Mouse (Mus musculus): ENCODE results near the gene Tmod1. TPM values are rescaled to one million over a fixed set of nuclear protein-coding genes. Genes with fewer than 3 reads are reported as not detected.

The Tmod1 gene
- polyA plus RNA-seq (2015; fragmentation: Nextera tagmentation; extraction: Ambion mirVana) = 9.9 and 10.2 TPM in 2 replicates

GRCm38 (mm10) chr4:46038892-46039751 is at the start of gene Tmod1:
Gene Tmod1 (plus strand): TSS chr4:46038935.
- ATAC-seq (ENCODE audit: low FRiP score, low read depth) = 0 out of 2 replicates have a peak, but pooled peaks have one; percentile 70
- WGBS = under 1% methylated on average over 71 of the region's 72 CpGs
- Histone ChIP-seq H3K27me3 (peaks cover 71% of the 10 kb centered on the region), H3K36me3 (no peaks in the 10 kb centered on the region), H3K9me3 (no peaks in the 10 kb centered on the region), H3K27ac (no peak within 1 kb of the TSS), H3K4me2 (replicated peaks) (peak within 1 kb of the TSS; percentile 99), H3K4me1 (peaks cover 24% of the 10 kb centered on the region), H3K9ac (peak within 1 kb of the TSS; percentile 65), H3K4me3 (peak within 1 kb of the TSS; percentile 61)

DNA sequence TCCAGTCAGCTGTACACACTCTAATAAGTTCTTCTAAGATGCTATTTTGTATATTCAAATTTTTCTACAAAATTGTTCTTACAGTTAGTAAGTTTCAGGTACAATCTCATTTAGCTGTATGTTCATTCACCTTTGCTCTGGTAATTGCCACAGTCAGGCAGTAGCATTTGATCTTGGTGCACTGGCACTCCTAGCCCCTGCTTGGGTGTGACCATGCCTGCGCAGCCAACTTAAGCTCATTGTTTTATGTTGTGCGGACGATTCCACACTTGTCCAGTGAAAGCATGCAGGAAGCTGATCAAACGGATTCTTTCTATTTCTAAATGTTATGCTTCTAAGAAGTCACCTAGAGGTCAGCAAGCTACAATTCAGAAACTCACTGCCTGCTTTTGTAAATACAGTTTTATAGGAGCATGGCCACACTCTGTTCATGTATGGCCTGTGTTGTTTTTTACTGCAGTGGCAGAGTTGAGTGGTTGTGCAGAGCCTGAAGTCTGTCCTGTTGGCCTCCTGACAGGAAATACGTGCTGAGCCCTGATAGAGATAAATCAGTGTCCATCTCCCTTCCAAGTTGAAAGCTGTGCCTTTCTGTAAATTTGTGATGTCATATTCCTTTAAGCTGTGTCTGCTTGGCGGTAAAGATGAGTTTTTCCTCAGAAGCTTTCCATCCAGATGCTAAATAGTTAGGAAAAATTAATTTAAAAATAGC is 48.2 kb upstream of the Tmod1 start:
- H3K27me3 ChIP-seq = no peaks in the 10 kb centered on the region
- H3K9ac ChIP-seq = no peak overlapping the region
- H3K4me1 ChIP-seq = peaks cover 10% of the 10 kb centered on the region; the same call in 1 of the 2 replicates
- WGBS = 58% methylated on average over 6 of the region's 6 CpGs
- no peaks in the 10 kb centered on the region for H3K9me3 ChIP-seq
- H3K4me3 ChIP-seq = no peak overlapping the region
- H3K27ac ChIP-seq = no peak overlapping the region
- no peak for ATAC-seq (ENCODE audit: low FRiP score, low read depth)
- H3K4me2 ChIP-seq (replicated peaks) = no peak overlapping the region
- H3K36me3 ChIP-seq = no peaks in the 10 kb centered on the region

DNA sequence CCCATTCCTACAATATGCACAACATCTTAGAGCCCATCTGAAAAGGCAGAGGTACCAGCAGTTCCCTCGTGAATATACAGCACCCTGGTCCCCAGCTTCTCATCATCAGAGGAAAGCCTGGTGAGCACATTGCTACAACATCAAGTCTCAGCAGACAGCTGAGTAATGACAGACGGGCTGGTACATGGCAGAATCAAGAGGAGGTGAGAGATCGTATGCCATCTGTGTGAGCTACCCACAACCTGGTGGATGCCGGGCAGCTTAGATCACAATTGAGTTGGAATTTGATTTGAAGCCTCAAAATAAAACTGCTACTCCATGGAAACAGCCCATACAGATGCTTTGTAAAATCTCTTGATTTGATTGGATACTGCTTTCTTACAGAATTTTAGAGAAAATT is 40.2 kb upstream of the Tmod1 start:
- 84% methylated on average over 4 of the region's 4 CpGs for WGBS
- Histone ChIP-seq H3K36me3 (no peaks in the 10 kb centered on the region), H3K4me2 (replicated peaks) (no peak overlapping the region), H3K9me3 (no peaks in the 10 kb centered on the region), H3K9ac (no peak overlapping the region), H3K27me3 (no peaks in the 10 kb centered on the region), H3K27ac (no peak overlapping the region), H3K4me3 (no peak overlapping the region), H3K4me1 (no peaks in the 10 kb centered on the region)
- no peak for ATAC-seq (ENCODE audit: low FRiP score, low read depth)

DNA sequence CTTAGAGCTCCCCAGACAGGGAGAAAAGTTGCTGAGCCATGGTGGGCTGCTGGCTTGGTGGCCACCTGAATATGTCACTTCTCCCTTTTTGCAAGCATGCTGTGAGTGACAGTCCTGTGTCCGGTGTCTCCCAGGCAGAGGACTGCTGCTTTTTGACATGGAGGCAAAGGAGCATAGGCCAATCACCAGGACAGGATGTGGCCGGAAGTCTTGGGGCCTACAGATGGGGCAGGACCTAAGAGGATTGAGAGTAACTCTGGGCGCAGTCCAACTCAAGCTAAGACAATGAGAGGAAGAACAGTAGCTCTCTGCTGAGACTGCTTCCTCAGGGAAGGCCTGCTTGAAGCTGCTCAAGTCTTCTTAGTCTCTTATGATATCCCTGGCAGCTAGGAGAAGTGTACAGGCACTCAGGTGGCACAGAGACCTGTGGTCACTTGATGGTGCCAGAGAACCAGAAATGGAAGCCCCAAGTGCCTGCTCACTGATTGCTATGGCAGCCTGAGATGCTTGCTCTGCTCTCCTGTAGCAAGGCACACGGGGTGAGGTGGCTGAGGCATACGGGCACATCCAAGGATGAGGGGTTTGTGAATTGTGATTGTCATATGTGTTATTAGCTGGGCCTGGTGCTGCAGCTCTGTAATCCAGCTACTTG is 30.5 kb upstream of the Tmod1 start:
- ATAC-seq (ENCODE audit: low FRiP score, low read depth) = no peak
- no peak overlapping the region; the same call in 1 of the 2 replicates for H3K9ac ChIP-seq
- no peak overlapping the region for H3K4me3 ChIP-seq
- no peak overlapping the region for H3K27ac ChIP-seq
- no peaks in the 10 kb centered on the region for H3K4me1 ChIP-seq
- H3K4me2 ChIP-seq (replicated peaks) = no peak overlapping the region
- 88% methylated on average over 5 of the region's 5 CpGs for WGBS
- no peaks in the 10 kb centered on the region for H3K9me3 ChIP-seq
- H3K36me3 ChIP-seq = 0 out of 2 replicates have a peak, but pooled peaks cover 8% of the 10 kb centered on the region
- H3K27me3 ChIP-seq = no peaks in the 10 kb centered on the region

DNA sequence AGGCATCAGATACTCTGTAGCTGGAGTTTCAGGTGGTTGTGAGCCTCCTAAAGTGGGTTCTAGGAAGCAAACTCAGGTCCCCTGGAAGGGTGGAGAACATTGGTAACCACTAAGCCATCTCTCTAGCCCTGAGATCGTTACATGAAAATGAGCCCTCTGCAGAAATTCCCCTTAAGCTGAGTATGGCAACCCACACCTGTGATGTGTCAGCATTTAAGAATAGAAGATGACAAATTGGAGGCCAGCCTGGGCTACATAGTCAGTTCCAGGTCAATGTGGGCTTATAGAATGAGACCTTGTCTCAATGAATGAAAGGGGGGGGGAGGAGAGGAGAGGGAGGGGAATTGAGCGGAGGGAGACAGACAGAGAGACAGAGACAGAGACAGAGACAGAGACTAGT is 27.0 kb upstream of the Tmod1 start:
- Histone ChIP-seq H3K4me3 (no peak overlapping the region), H3K9ac (no peak overlapping the region), H3K4me2 (replicated peaks) (no peak overlapping the region), H3K4me1 (no peaks in the 10 kb centered on the region), H3K27ac (no peak overlapping the region), H3K9me3 (no peaks in the 10 kb centered on the region), H3K27me3 (no peaks in the 10 kb centered on the region), H3K36me3 (0 out of 2 replicates have a peak, but pooled peaks cover 4% of the 10 kb centered on the region)
- WGBS = 84% methylated on average over 2 of the region's 2 CpGs
- no peak for ATAC-seq (ENCODE audit: low FRiP score, low read depth)

DNA sequence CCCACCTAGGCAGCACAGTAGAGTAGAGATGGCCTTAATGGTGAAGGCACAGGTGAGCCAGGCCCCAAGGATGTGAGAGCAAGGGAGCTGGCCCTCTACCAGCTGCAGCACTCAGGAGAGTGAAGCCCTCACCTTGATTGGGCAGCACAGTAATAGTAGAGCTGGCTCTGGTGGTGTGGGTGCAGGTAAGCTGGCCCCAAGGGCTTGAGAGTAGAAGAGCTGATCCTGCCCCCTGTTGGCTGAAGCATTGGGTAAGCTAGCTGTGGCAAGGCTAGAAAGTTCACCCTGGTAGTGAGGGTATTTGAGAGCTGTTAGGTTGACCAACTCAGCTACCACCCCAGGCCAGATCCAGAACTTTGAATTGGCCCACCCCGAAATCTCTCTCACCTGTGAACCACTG is 23.1 kb upstream of the Tmod1 start:
- Histone ChIP-seq H3K27me3 (no peaks in the 10 kb centered on the region), H3K36me3 (0 out of 2 replicates have a peak, but pooled peaks cover 3% of the 10 kb centered on the region), H3K9ac (no peak overlapping the region), H3K4me3 (no peak overlapping the region), H3K4me1 (no peaks in the 10 kb centered on the region), H3K27ac (no peak overlapping the region), H3K9me3 (no peaks in the 10 kb centered on the region), H3K4me2 (replicated peaks) (no peak overlapping the region)
- ATAC-seq (ENCODE audit: low FRiP score, low read depth) = no peak
- 81% methylated on average over 1 of the region's 1 CpGs for WGBS

DNA sequence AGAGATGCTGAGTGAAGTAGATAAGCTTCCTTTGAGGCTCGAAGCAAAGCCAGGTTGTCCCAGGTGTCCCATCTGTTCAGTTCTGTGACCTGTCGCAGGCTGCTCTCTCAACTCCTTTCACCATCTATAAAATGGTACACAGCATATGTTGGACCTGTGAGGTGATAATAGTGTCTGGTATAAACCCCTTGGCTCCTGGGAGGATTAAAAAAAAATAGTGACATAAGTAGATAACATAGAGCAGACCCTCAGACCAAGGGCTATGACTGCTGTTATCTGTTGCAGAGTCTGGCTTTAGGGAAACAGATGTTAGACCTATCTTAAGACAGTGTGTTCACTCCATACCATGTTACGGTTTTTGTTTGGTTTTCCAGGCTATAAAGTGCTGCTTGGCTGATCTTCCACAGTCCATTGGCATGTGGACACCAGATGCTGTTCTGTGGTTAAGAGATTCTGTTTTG is 15.7 kb upstream of the Tmod1 start:
- no peak overlapping the region for H3K4me2 ChIP-seq (replicated peaks)
- no peak overlapping the region for H3K27ac ChIP-seq
- no peak overlapping the region for H3K9ac ChIP-seq
- 24% methylated on average over 3 of the region's 3 CpGs for WGBS
- no peaks in the 10 kb centered on the region for H3K36me3 ChIP-seq
- H3K4me1 ChIP-seq = peaks cover 10% of the 10 kb centered on the region
- peak; percentile 64; the same call in 1 of the 2 replicates for ATAC-seq (ENCODE audit: low FRiP score, low read depth)
- no peaks in the 10 kb centered on the region for H3K27me3 ChIP-seq
- H3K4me3 ChIP-seq = no peak overlapping the region
- no peaks in the 10 kb centered on the region for H3K9me3 ChIP-seq

GRCm38 (mm10) chr4:46025893-46026292 is 12.8 kb upstream of the Tmod1 start:
- 46% methylated on average over 7 of the region's 7 CpGs for WGBS
- H3K27ac ChIP-seq = no peak overlapping the region
- no peaks in the 10 kb centered on the region for H3K27me3 ChIP-seq
- no peaks in the 10 kb centered on the region for H3K36me3 ChIP-seq
- no peak overlapping the region for H3K4me2 ChIP-seq (replicated peaks)
- no peaks in the 10 kb centered on the region for H3K9me3 ChIP-seq
- H3K9ac ChIP-seq = no peak overlapping the region
- ATAC-seq (ENCODE audit: low FRiP score, low read depth) = peak; percentile 37; the same call in 1 of the 2 replicates
- H3K4me3 ChIP-seq = no peak overlapping the region
- peaks cover 10% of the 10 kb centered on the region for H3K4me1 ChIP-seq

- 66% methylated on average over 6 of the region's 6 CpGs for WGBS
- no peaks in the 10 kb centered on the region for H3K9me3 ChIP-seq
- H3K4me2 ChIP-seq (replicated peaks) = no peak overlapping the region
- no peaks in the 10 kb centered on the region for H3K36me3 ChIP-seq
- no peak for ATAC-seq (ENCODE audit: low FRiP score, low read depth)
- no peak overlapping the region for H3K9ac ChIP-seq
- no peak overlapping the region for H3K27ac ChIP-seq
- H3K27me3 ChIP-seq = peaks cover 7% of the 10 kb centered on the region; the same call in 1 of the 2 replicates
- H3K4me3 ChIP-seq = no peak overlapping the region
- peaks cover 1% of the 10 kb centered on the region for H3K4me1 ChIP-seq
Measured at GRCm38 (mm10) chr4:46028224-46028623, 10.5 kb upstream of the Tmod1 start.

GRCm38 (mm10) chr4:46028781-46029180 is 10.0 kb upstream of the Tmod1 start:
- no peak overlapping the region for H3K4me2 ChIP-seq (replicated peaks)
- no peak overlapping the region for H3K9ac ChIP-seq
- no peak overlapping the region for H3K4me3 ChIP-seq
- no peak for ATAC-seq (ENCODE audit: low FRiP score, low read depth)
- H3K9me3 ChIP-seq = no peaks in the 10 kb centered on the region
- no peaks in the 10 kb centered on the region for H3K4me1 ChIP-seq
- no peaks in the 10 kb centered on the region for H3K36me3 ChIP-seq
- no peak overlapping the region for H3K27ac ChIP-seq
- H3K27me3 ChIP-seq = peaks cover 7% of the 10 kb centered on the region; the same call in 1 of the 2 replicates
- WGBS = 85% methylated on average over 4 of the region's 4 CpGs

- Histone ChIP-seq H3K36me3 (no peaks in the 10 kb centered on the region), H3K9me3 (no peaks in the 10 kb centered on the region), H3K27ac (no peak overlapping the region), H3K9ac (no peak overlapping the region), H3K27me3 (peaks cover 7% of the 10 kb centered on the region), H3K4me3 (no peak overlapping the region), H3K4me1 (no peaks in the 10 kb centered on the region), H3K4me2 (replicated peaks) (no peak overlapping the region)
- WGBS = 42% methylated on average over 9 of the region's 9 CpGs
- ATAC-seq (ENCODE audit: low FRiP score, low read depth) = no peak
Measured at GRCm38 (mm10) chr4:46029552-46029951, 9.2 kb upstream of the Tmod1 start.

GRCm38 (mm10) chr4:46032448-46032847 is 6.3 kb upstream of the Tmod1 start:
- WGBS = 68% methylated on average over 9 of the region's 9 CpGs
- Histone ChIP-seq H3K9ac (no peak overlapping the region), H3K9me3 (no peaks in the 10 kb centered on the region), H3K27ac (no peak overlapping the region), H3K4me3 (no peak overlapping the region), H3K36me3 (no peaks in the 10 kb centered on the region), H3K4me2 (replicated peaks) (no peak overlapping the region), H3K4me1 (no peaks in the 10 kb centered on the region), H3K27me3 (peaks cover 21% of the 10 kb centered on the region)
- ATAC-seq (ENCODE audit: low FRiP score, low read depth) = no peak

Data from limb, embryonic 13.5 days (tissue).